Mouse (Mus musculus) heart, postnatal 4 days (tissue): ENCODE measurements around the gene Them5. TPM values are rescaled to one million over a fixed set of nuclear protein-coding genes. Genes with fewer than 3 reads are reported as not detected.
A peak's percentile ranks its signal among the peaks of the same experiment; 100 is the strongest.

Experiments
- DNase-seq: peaks from one replicate; pipeline ENCODE4 v3.0.0; 2021
- total RNA-seq, 2 experiments: library from RNA; stranded (reverse); gene quantifications; 2 replicates each; pipeline ENCODE4 v1.2.3; 2021

Them5 gene
- total RNA-seq, 2 experiments from 2014 or later: not detected

DNA sequence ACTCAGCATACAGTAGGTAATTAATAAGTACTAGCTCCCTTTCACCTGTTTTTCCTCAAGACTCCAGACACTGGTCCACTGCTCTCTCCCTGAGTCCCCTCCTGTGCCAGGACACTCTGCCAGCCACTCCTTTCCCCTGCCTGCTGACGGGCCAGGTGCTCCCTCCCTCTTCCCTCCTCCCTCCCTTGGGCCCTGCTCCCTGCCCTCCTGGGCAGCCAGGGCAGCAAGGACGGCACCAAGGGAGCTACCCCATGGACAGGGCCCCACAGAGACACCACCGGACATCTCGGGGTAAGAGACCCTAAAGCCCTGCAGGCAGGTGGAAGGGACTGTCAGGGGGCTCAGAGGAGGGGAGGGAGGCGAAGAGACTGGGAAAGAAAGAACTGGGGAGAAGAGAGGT lies 30.7 kb downstream of the Them5 start, which contains the start of gene Rorc:
Gene Rorc (plus strand): TSS at position 154 of the 400 bp plus-strand sequence.
- peak; percentile 61 for DNase-seq

GRCm38 (mm10) chr3:94373090-94373489 lies 31.2 kb downstream of the Them5 start:
- no peak for DNase-seq

- peak; percentile 47 for DNase-seq
These were observed 31.7 kb downstream of the Them5 start for GRCm38 (mm10) chr3:94373597-94374011.

GRCm38 (mm10) chr3:94374636-94375035 lies 32.7 kb downstream of the Them5 start:
- DNase-seq: no peak

DNA sequence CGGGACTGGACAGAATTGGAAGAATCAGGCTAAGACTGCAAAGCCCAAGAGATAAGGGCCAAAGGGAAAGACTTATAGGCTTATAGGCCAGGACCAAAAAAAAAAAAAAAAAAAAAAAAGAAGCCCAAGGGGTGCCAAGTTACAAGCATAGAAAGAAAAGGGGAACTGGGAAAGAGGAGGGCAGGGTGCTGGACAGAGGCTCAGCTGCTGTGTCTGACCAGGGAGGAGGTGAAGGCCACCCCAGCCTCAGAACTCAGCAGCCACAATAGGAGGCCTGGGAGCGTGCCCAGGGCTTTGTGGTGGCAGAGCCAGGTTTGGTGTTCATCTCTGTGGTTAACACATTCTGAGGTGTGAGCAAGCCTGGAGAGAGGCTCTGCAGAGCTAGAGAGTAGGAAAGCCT lies 33.2 kb downstream of the Them5 start:
- DNase-seq: no peak

DNA sequence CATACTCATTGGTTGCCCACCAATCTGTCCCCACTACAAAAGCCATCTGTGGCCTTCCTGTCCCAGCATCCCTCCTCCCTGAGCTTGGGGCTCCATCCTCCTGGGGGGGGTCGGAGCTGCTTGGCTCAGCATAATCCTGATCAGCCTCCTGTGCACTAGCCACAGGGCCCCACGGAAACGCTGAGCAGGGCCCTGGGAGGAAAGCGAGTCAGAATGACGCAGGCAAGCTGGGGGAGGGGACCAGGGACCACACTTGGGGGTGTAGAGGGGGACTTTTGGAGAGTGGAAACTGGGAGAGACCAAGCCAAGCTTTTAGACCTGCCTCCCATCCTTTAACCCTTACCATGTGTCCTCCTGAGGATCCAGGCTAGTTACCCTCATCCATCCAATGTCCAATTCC lies 34.0 kb downstream of the Them5 start:
- DNase-seq: no peak

DNA sequence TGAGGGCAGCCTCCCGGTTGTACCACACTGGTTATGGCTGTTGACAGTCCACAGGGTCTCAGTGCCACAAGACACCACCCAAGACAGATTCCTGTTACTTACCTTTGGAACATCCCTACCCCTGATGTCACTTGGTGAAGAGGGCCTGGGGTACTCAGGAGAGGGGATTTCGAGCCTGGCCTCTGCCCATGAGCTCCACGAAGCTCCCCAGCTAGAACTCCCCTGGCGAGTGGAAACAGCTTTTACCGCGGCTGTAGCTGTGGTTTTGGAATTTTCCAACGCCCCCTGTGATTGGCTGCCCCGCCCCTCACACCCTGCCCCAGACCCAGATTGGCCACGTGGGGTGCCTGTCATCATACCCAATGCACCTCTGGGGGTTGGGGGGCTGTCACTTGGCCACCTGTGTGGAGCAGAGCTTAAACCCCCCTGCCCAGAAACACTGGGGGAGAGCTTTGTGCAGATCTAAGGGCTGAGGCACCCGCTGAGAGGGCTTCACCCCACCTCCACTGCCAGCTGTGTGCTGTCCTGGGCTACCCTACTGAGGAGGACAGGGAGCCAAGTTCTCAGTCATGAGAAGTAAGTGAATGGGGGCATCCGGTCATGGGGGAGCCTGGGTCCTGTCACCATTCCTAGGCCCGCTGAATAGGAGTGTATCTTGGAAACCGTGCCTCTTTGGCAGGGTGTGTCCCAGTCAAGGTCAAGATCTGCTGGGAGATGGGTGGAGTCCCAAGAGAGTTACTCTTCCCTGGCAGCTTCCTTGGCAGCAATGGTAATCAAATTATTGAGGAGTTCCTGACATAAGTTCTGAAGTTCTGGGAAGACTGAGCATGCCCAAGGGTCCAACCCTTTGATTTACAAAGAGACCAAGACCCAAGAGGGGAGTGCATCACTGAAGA lies 35.4 kb downstream of the Them5 start:
- no peak for DNase-seq

DNA sequence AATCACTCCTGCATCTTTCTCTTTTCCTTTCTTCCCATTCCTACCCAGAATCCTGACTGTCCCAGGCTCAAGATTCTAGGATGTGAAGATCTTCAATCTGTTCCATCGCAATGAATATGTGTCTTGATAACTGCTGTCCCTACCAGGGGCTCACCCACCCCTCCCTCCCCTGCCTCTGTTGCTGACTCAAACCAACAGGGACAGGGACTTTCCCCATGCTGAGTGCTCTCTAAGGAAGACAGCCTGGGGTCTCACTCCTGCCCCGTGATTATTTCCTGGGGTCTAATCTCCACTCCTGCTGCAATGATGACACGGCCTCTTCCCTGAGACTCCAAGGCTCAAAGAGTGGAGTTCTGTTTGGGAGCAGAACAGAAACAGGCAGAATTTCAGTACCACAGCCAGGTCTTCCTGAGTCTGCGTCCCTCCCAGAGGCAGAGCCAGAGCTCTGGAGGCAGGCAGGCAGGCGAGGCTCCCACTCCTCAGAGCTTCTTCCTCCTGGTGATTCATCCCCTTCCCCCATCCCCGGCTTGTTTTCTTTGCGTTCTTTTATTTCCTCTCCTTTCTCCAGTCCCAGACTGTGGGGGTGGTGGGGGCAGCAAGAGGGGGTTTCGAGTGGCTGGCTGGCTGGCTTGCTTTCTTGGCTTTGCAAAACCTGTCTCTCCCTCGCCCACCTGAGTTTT lies 38.1 kb downstream of the Them5 start:
- DNase-seq: no peak

- DNase-seq: no peak
These were observed 40.4 kb downstream of the Them5 start for GRCm38 (mm10) chr3:94382308-94382707.

GRCm38 (mm10) chr3:94383476-94383875 lies 41.6 kb downstream of the Them5 start:
- DNase-seq: no peak

GRCm38 (mm10) chr3:94386671-94387070 lies 44.8 kb downstream of the Them5 start:
- DNase-seq: no peak

GRCm38 (mm10) chr3:94387391-94387790 lies 45.5 kb downstream of the Them5 start:
- no peak for DNase-seq

DNA sequence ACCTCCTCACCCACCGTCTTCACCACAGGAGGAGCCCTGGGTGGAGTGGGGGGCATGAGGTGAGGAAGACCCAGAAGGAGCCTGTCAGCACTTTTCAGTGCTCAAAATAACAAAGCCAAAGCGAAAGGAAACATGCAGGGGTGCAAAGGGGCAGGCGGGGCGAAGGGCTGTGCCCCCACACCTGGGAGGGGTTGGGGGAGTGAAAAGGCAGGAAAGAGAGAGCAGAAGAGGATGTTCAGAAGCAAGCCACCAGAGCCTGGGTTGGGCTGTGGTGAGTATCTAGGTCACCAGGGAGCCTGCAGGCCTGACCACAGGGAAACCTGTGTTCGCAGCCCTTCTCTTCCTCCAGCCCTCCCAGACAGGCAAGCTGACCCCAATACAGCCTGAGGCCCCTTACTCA lies 46.1 kb downstream of the Them5 start:
- no peak for DNase-seq

- no peak for DNase-seq
These were observed 47.5 kb downstream of the Them5 start for GRCm38 (mm10) chr3:94389420-94389819.

DNA sequence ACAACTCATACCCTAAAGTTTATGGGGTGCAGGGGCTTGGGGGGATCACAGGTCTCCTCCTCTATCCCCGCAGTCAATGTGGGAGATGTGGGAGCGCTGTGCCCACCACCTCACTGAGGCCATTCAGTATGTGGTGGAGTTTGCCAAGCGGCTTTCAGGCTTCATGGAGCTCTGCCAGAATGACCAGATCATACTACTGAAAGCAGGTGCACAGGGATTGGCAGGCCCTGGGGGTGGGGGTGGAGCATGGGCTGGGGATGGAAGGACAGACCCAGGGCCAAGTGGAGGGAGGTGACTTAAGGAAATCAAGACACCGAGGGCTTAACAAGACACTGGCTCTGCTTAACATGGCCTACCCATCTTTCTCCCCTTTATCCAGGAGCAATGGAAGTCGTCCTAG lies 49.1 kb downstream of the Them5 start:
- DNase-seq: no peak

DNA sequence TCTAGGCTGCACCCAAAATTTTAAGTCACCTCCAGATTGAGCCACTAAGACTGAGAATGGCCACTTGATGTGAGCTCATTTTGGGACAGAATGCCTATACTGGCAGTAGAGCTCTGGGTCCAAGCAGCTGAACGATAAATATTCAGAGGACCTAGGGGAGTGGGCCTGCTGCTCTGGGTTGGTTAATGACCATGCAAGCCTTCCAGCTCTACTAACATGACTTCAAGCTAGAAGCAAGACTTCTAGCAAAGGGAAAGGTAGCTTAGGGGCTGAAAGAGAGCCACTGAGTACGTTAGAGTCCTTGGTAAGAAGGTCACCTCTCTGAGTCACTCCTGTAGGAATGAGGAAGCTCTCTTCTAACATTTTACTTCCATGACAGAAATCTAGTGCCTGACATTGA lies 50.2 kb downstream of the Them5 start:
- DNase-seq: no peak

- DNase-seq: no peak
These were observed 51.1 kb downstream of the Them5 start for GRCm38 (mm10) chr3:94393049-94393448.

GRCm38 (mm10) chr3:94396336-94396735 lies 54.4 kb downstream of the Them5 start:
- DNase-seq: no peak

GRCm38 (mm10) chr3:94396851-94397250 lies 55.0 kb downstream of the Them5 start:
- DNase-seq: no peak
